Mouse (Mus musculus) Muller cell, postnatal 12 days (primary cell): Measurements from ENCODE around the gene Coq6.
"Not testable (repeated sequence)": the region's sequence is repeated elsewhere in the genome, so short reads cannot be mapped to it uniquely, and the experiment has no call there.

Experiments
- DNase-seq: peaks from one replicate; pipeline ENCODE4 v3.0.0-alpha.2; 2015; ENCODE audit errors: inconsistent ontology term

Coq6 gene

DNA sequence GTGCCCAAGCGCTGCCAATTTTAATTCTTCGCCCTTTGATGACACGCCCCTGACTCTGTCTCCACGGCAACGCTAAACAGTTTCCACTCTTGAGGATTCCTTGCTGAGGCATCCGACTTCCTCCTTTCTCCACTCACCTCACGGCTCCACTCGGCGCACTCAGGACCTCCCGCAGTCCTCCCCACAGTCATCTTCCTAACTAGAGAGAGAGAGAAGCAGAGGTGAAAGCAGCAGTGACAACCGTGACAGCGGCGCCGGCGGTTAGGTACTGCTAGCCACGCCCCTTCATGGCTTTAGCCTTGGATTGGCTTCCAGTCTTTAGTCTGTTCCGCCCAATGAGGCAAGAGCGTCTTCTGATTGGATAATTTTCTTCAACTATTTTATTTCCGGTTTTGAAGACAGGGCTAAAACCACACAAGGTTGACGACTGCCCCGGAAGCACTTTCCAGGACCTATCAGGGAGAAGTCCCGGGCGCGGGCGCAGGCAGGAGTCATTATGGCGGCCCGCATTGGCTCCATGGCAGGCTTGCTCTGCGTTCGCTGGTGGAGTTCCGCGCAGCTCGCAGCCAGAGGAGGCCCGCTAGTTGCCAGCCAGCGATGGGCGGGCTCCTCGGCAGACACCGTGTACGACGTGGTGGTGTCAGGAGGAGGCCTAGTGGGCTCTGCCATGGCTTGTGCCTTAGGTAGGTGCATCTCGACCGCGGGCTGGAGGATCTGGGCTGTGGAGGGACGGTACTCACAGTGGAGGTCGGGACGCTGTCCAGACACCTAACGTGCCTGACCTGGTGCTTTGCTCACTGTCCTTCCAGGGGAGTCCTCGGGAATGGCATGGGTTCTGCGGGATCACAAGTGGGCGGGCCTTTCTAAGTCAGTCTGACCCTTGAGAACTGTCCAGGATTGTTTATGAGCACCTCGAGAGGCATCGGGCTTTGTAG, at the start of gene Coq6, which contains the start of gene Fam161b:
Gene Coq6, plus strand, starts transcription at position 103 of the 935 bp plus-strand sequence.
Gene Fam161b, minus strand, starts transcription at position 279 of the 935 bp plus-strand sequence.
- DNase-seq, result peak; percentile 96

DNA sequence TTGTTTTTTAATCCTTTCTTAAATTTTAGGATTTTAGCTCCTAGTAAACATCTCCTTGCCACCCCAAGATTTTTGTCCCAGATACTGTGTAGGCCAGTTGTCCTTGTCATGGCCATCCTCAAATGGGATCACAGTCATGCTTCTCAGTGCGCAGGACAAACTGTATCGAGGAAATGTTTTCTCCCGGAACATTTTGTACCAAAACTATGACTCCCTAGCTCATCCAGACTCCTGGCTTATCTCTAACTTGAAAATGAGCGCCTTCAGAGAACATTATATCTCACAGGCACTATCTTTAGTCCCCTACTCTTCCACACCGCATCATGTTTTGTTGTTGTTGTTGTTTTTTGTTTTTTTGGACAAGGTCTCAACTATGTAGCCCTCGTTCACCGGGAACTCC, 45.5 kb upstream of the Coq6 start:
- peak; percentile 2 for DNase-seq

DNA sequence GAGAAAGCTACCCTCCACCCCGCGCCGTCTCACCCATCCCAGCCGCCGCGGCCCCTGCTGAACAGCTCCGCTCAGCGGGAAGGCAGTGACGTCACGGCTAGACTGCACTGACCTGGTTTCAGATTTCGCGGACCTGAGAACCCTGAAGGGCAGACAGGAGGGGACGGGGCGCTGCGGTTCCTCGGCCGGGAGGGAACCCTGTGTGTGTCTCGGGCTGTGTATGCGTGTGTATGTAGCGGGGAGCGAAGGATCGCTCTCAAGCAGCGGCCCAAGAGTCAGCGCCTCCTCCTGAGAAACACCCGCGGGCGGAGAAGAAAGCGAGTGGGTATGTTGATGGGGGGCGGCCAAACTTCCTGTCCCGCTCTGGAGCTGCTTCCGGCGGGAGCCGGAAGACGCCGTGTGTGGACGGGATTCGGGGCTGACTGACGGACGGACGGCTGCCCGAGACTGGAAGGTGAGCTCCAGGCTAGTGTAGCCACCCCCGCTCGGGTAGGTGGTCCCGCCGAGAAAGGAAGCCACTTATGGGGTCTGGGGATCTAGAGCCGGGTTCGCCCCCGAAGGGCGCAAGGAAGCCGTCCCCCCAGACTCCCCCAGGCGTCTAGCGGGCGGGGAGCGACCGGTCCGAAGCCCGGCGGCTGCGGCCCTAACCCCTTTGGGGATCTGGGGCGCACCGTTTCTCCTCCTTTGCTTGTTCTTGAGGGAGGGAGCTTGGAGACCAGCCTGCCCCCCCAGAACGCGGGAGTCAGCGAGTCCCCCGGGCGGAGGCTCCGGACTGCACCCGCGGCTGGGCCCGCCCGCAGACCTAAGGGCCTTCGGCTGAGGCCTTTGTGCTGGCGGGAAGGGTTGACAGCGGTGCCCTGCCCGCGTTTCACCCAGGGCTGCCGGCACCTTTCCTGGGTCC, 44.5 kb upstream of the Coq6 start, which contains the start of gene Zfp410:
Gene Zfp410, plus strand, starts transcription at position 132 of the 901 bp plus-strand sequence.
- peak; percentile 93 for DNase-seq

DNA sequence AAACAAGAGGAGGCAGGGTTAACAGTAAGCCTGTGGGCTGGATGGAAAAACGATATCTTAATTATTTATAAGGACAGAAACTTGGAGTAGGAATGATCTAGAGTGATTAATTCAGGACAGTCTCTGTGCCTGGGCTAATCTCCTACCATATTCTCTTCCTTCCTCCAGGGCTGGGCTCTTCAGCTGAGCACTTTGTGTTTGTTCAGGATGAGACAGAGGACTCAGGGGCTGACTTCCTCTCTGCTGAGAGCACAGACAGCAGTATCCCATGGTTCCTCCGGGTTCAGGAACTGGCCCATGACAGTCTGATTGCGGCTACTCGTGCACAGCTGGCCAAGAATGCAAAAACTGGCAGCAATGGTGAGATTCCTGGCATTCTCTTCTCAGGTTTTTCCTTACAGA, 34.3 kb upstream of the Coq6 start:
- peak; percentile 77 for DNase-seq

DNA sequence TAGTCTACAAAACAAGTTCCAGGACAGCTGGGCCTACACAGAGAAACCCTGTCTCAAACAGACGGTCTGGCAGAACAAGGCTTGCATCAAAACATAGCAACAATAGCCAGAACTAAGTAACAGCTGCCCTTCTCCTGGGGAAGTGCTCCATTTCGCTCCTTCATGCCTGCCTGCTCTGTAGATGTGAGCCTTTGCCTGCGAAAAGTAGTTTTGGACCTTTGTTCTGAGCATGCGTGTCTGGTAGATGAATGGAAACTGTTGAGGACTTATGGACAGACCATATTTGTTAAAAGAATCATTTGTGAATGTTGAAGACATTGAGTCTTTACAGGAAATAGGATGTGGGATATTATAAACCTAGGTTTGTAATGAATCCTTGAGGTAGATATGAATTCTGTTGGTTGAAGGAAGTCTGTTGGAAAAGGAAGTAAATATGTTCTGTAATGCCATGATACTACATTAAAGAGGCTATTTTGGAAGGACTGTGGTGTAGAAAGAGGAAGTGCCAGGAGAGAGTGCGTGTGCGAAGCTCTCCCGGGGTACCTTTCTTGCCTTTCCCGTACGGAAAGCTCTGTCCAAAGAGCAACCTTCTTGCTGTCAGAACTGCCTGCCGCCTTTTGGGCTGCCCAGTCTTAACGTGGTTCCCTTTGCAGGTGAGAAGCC, 24.4 kb upstream of the Coq6 start:
- DNase-seq, result no peak

DNA sequence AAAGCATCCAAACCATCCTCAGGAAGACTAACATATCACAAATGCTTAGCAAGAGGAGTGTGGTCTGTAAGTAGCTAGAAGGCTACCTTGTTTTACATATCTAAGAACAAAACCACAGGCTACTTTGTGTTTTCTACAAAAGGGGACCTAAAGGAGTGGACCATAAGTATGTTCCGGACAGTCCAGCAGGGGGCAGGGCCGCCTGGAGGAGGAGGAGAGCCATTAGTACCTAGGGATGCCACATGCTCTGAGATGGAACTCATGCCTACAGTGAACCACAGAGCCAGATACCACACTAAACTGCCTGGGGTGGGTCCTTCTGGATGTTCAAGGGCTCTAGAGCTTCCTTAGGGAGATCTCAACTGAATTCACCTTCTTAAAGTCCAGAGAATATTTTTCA, 14.3 kb upstream of the Coq6 start:
- peak; percentile 47 for DNase-seq

DNA sequence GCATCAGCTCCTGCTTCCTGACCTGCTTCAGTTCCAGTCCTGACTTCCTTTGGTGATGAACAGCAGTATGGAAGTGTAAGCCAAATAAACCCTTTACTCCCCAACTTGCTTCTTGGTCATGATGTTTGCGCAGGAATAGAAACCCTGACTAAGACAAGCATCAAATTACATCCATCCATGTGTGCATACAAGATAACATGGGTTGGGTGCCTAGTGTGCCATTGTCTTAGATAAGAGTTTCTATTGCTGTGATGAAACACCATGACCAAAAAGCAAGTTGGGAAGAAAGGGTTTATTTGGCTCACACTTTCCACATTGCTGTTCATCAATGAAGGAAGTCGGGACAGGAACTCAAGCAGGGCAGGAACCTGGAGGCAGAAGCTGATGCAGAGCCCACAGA, 2.8 kb upstream of the Coq6 start:
- DNase-seq, result not testable (repeated sequence)

DNA sequence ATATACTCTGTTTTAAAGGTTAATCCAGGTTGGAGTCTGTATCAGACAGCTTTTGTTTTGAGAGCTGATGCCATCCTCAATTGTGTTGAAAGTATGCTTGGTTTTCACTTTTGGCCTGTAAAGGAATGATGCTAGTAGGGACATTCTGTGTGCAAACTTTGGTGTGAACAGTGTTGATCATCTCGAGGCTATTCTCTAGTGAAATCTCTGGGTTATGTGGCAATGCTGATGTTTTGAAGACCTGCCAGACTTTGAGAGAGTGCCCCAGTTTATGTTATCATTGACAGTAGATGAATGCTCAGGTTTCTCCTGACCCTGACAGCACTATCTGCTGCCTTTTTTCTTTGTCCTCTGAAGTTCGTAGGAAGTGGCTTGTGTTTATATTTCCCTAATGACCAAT, 1.4 kb downstream of the Coq6 start:
- no peak for DNase-seq

DNA sequence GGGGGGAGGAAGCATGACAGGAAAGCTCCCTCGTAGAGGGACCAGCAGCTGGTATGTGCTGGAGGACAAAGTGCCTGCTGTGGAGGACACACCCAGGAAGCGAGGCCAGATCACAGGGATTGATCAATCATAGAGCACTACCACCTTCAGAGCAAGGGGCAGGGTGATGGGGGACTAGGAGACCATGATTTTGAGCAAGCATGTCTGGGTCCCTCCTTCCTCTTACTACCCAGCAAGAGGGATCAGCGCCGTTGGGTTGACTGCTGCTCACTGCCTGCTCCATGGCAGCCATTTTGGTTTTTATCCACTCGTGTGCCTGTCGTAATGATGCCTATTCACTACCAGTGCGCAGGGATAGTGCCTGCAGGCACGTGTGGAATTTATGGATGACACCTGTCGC, 2.8 kb downstream of the Coq6 start:
- DNase-seq, result no peak

DNA sequence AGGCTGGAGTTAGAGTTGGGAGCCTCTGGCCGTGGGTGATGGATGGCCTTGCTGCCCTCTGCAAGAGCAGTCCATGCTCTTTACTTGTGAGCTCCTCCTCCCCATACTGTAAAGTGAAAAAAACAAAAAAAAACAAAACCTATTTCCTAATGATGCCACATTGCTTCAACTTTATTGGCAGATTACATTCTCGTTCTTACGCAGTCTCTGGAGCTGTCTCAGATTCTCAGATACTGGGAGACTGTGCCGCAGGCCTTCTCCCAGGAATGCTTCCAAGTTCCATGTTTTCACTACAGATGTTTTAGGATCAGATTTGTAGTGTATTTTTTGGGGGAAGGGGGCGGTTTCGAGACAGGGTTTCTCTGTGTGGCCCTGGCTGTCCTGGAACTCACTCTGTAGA, 3.7 kb downstream of the Coq6 start:
- DNase-seq, result no peak

DNA sequence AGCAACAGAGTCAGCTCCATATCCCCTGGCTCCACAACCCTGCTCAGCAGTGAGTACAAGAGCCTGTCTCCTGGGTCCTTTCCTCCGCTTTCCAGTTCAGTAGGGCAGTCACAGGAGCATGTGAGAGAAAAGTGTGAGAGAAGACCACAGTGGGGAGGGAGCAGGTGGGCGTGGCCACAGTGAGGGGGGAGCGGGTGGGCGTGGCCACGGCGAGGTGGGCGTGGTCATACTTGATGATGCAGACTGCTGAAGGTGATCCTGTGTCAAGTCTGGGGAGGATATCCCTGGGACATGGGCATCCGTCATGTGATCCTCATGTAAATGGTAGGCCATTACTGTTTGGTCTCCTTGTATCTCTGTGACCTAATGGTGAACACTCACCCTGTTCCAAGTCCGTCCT, 5.5 kb downstream of the Coq6 start:
- DNase-seq, result no peak

DNA sequence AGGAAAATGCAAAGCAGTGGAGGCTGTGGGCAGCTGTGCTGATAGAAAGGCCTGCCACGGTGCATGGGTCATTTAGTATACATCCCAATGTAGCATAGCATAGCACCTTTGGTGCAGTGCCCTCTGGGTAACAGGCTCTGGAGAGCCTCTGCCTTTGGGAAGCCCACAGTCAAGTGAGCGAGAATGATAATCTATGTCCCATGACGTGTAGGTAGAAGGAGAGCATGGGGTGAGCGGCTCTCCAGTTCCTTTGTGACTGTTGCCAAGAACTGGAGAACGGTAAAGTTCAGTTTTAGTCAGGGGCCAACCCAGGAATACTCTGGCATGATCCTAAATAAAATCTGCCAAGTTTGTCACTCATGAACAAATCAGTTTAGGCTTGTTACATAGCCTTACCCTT, 10.2 kb downstream of the Coq6 start:
- no peak for DNase-seq

DNA sequence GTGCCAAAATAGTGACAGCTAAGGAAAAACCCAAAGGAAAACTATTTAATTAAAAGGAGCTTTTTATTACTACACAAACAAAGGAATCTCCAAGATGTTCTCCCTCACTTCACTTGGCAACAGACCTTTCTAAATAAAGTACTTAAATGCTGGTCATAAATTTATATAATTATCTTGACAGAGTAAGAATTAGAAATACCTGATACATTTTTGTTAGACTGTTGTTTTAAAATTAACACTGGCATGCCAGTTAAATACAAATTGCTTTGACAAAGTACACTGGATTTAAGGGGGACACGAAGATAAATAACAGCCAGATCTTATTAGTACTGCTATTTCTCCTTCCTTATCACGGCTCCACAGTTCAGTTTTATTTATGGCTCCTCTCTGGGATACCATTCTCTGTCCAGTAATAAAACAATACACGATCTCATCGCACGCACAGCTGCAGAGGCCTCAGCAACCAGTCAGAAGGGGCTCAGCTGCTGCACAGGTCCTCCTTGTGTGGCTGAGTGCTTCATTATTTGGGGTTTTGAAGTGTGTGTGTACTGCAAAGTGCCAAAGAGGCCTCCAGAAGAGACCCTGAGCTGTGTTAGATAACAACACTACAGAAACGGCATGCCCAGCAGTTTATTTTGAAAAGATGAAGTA, 12.5 kb downstream of the Coq6 start:
- no peak for DNase-seq

DNA sequence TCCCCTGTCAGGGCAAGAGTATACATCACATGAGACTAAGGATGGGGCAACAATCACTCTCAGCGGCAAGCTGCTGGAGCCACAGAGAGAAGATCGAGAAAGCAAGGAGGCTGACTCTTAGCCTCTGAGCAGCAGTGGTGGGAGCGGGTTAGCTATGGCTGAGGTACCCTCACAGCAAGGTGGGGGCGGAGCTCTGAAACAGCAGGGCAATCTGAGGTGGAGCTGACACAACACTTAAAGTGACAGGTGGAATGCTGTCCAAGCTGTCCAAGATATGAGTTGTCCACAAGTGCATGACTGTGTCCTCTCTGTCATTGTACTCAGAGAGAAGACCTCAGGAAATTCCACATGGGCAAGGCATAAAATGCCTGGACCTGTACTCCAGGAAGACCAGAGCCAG, 20.9 kb downstream of the Coq6 start:
- no peak for DNase-seq

DNA sequence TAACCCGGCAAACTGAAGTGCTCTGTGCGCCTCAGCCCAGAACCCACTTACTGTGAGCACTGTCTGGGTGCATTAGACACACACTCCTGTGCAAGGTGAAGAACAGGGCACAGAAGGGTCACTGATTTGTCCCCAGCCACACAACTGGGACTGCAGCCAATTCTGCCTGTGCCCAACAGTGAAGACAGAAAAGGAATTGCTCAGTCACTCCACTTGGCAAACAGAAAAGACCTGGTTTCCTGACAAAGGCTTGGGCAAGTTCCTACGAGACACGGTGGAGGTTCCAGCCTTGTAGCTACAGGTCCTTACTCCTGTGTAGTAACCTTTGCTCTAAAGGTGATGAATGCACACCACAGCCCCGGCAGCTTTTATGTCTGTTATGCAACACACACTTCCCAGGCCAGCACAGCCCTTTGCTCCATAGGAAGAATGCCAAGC, 23.2 kb downstream of the Coq6 start:
- peak; percentile 83 for DNase-seq

DNA sequence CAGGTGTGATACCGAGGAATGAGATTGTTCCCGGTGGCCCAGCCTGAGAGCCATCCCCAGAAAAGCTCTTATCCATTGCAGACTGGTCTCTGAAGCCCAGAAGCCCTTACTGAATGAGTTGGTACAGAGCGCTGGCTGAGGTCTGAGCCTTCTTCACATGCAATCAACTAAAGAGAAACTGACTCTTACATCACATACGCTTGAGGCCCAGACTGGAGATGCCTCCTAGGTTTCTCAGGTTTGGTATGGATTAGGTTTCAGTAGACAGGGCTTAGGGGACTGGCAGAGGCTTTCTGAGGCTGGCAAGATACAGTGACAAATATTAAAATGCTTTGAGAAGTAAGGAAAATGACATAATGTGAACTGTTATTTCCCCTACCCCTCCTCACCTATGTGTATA, 24.0 kb downstream of the Coq6 start:
- DNase-seq, result no peak

DNA sequence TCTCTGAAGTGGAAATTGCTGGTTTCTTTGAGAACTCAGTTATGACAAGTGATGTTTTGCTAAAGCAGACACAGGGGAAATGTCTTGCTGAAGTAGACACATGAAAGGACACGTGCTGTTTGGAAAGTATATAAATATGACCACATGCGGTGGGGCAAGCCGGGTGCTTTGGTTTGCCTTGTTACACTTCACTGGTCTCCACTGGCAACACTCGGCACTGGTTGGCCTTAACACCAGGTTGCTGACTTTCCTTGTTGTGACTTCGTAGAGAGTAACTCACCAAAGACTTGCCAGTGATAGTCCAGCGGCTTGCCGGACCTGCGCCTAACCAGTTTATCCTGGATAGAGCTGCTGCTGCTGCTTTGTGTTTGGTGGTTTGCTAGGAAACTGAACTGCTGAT, 26.6 kb downstream of the Coq6 start:
- DNase-seq, result no peak

DNA sequence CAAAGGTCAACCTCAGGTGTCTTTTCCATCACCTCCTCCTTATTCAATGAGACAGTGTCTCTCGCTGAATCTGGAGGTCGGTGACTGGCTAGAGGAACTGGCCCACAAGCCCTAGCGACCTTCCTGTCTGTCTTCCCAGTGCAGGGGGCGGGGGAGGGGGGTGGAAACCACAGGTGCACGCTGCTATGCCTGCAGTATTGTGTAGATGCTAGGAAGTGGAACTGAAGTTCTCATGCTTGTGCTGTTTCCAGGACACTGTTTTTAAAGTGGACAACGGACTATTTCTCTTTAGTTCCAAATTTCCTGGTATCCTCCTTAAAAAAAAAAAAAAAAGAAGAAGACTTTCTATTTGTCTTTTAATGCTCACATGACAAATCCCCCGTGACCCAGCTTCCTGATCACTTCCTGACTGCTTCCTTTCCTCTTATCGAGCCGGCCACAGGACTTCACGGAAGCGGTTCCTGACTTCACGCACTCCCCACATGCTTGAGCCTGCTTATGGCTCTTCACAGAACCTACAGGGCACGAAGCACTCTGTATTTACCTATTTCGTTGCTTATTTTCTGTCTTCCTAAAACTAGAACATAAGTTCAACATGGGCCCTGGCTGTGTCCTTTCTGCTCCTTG, 27.4 kb downstream of the Coq6 start:
- no peak for DNase-seq

DNA sequence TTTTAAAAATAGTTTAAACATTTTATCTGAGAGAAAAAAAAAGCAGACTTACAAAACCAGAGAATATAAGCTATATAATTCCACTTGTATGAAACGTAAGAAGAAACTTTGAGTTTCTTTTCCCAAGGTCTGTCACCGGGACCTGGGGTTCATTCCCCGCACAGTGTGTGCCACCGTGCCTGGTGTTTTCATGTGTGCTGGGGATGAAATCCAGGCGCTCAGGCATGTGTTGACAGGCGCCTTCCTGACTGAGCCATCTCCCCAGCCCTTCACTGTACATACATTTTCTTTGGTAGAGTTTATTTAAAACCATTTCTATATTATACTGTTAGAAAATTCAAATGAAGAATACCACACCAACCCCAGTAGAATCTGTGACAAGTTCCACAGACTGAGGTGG, 28.9 kb downstream of the Coq6 start:
- no peak for DNase-seq

DNA sequence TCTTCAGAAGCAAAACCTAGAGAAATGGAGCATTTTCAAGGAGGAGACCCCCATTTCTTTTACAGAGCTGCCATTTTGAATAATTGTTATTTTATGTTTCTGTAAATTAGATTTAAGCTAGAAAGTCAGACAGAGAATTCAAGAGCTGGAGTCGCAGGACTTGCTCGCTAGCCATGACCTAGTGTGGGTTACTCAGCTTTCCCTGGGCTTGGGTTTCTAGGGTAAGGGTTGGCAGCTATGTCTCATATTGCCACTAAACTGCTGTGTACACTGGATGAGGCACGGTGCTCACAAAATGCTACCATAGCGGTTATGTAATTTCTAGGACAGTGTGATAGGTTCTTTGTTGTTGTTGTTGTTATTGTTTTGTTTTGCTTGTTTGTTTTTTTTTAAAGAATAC, 31.2 kb downstream of the Coq6 start:
- DNase-seq, result no peak

DNA sequence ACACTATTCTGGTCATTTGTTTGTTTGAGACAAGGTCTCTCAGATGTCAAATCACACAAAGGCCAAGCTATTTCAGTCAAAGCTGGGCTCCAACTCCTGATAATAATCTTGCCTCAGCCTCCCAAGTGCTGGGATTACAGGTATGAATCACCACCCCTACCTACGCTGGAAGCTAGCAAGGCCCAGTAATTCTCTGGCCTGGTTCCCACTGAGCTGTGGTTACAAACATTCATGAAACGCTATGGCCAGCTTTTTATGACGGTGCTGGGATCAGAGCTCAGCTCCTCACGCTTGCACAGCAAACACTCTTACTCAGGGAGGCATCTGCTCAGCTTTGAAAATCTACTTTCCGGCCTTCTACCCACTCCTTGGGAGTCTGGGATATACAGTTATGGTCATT, 32.4 kb downstream of the Coq6 start:
- DNase-seq, result no peak
